Mouse (Mus musculus) layer of hippocampus, postnatal 36 days (tissue): Measurements from ENCODE around the gene Klk1b3. TPM values are rescaled to one million over a fixed set of nuclear protein-coding genes. Genes with fewer than 3 reads are reported as not detected.
A peak's percentile ranks its signal among the peaks of the same experiment; 100 is the strongest.
"Not testable (repeated sequence)": the region's sequence is repeated elsewhere in the genome, so short reads cannot be mapped to it uniquely, and the experiment has no call there.

Source experiments
- DNase-seq, 2 experiments: peaks; one replicate each; pipeline ENCODE4 v3.0.0; 2022
- total RNA-seq, 2 experiments: library from RNA; stranded (reverse); gene quantifications; 2 replicates each; pipeline ENCODE4 v1.2.3; 2021

Klk1b3 gene
- total RNA-seq = not detected

- DNase-seq = no peak
Measured at GRCm38 (mm10) chr7:44197891-44198290, at the start of gene Klk1b3. TSS of gene Klk1b3 (plus strand) at chr7:44198191.

GRCm38 (mm10) chr7:44179299-44180045, 18.5 kb upstream of the Klk1b3 start:
- DNase-seq = no peak

- not testable (repeated sequence) for DNase-seq
Measured at GRCm38 (mm10) chr7:44186516-44186915, 11.5 kb upstream of the Klk1b3 start.

GRCm38 (mm10) chr7:44187936-44188335, 10.1 kb upstream of the Klk1b3 start, which contains the start of gene Klk1b24:
TSS of gene Klk1b24 (plus strand) at chr7:44188236.
- DNase-seq = not testable (repeated sequence)

- DNase-seq = not testable (repeated sequence)
Measured at GRCm38 (mm10) chr7:44193466-44193865, 4.5 kb upstream of the Klk1b3 start.

GRCm38 (mm10) chr7:44207135-44207534, 9.1 kb downstream of the Klk1b3 start, which contains the start of gene Klk1b4:
TSS of gene Klk1b4 (plus strand) at chr7:44207435.
- DNase-seq = not testable (repeated sequence)

- no peak for DNase-seq
Measured at GRCm38 (mm10) chr7:44208307-44208706, 10.3 kb downstream of the Klk1b3 start.

- no peak for DNase-seq
Measured at GRCm38 (mm10) chr7:44215645-44216044, 17.7 kb downstream of the Klk1b3 start, which contains the start of gene Klk1b5. TSS of gene Klk1b5 (plus strand) at chr7:44215945.

GRCm38 (mm10) chr7:44221601-44222000, 23.6 kb downstream of the Klk1b3 start:
- DNase-seq = not testable (repeated sequence)

- not testable (repeated sequence) for DNase-seq
Measured at GRCm38 (mm10) chr7:44222335-44222734, 24.3 kb downstream of the Klk1b3 start.

GRCm38 (mm10) chr7:44225076-44225475, 27.1 kb downstream of the Klk1b3 start, which contains the start of gene Klk1:
TSS of gene Klk1 (plus strand) at chr7:44225360.
- DNase-seq = no peak

GRCm38 (mm10) chr7:44235909-44236308, 37.9 kb downstream of the Klk1b3 start, which contains the start of gene Gm36864:
TSS of gene Gm36864 (plus strand) at chr7:44236177.
- DNase-seq = no peak

- DNase-seq = no peak
Measured at GRCm38 (mm10) chr7:44239913-44240312, 41.9 kb downstream of the Klk1b3 start.

- DNase-seq = no peak
Measured at GRCm38 (mm10) chr7:44240712-44241111, 42.7 kb downstream of the Klk1b3 start.

- no peak for DNase-seq
Measured at GRCm38 (mm10) chr7:44241163-44241562, 43.2 kb downstream of the Klk1b3 start.

GRCm38 (mm10) chr7:44244080-44244479, 46.1 kb downstream of the Klk1b3 start:
- no peak for DNase-seq

GRCm38 (mm10) chr7:44246055-44246983, 48.3 kb downstream of the Klk1b3 start, which contains the start of the genes 1700028J19Rik and 2410002F23Rik:
TSS of gene 1700028J19Rik (minus strand) at chr7:44246695.
TSS of gene 2410002F23Rik (plus strand) at chr7:44246722.
- DNase-seq = peak; percentile 90 to 92

GRCm38 (mm10) chr7:44246984-44247470, 49.0 kb downstream of the Klk1b3 start:
- peak in 1 of 2 experiments; percentile 26 for DNase-seq

- no peak for DNase-seq
Measured at GRCm38 (mm10) chr7:44247971-44248370, 50.0 kb downstream of the Klk1b3 start.

- DNase-seq = no peak
Measured at GRCm38 (mm10) chr7:44249248-44249647, 51.3 kb downstream of the Klk1b3 start.

- not testable (repeated sequence) for DNase-seq
Measured at GRCm38 (mm10) chr7:44250732-44251275, 52.8 kb downstream of the Klk1b3 start.
